In genomic region chr2:51972641-51973409, GRCm38 (mm10) we compare ENCODE assay signal across 8 mouse cellular contexts. TPM values are rescaled to one million over a fixed set of nuclear protein-coding genes. Genes with fewer than 3 reads are reported as not detected.
A peak's percentile ranks its signal among the peaks of the same experiment; 100 is the strongest.
DNase-seq lines count a peak whose midpoint lies in the region; ATAC-seq lines count a peak whose summit lies in the region.

No protein-coding gene starts in this region.

- H3K4me3 ChIP-seq in hindbrain, embryonic 15.5 days, result peak overlapping the region; percentile 54

- DNase-seq in ZHBTc4 (ENCODE audit: low read depth, low spot score), result peak; percentile 48
- peak; percentile 52 for DNase-seq in cerebellum, adult 9-10 months
- DNase-seq in gastrocnemius, adult 18-20 months (ENCODE audit: low spot score), result peak; percentile 34
- peak; percentile 12 to 19 for DNase-seq in left cerebral cortex, adult 18-20 months (ENCODE audit: low spot score in 2 of 2)
- DNase-seq in right cerebral cortex, adult 2 months (ENCODE audit: low spot score in 2 of 2), result peak; percentile 13 to 34
- peak; percentile 64 for DNase-seq in yolk sac, embryonic 10.5 days (ENCODE audit: low spot score)

- H3K27ac ChIP-seq in hindbrain, embryonic 15.5 days (replicated peaks), result no peak overlapping the region; the same call in 1 of the 2 replicates

- WGBS in hindbrain, embryonic 15.5 days, result 3% methylated on average over 40 of the region's 40 CpGs

- no peaks in the 10 kb centered on the region for H3K27me3 ChIP-seq in hindbrain, embryonic 15.5 days

- no peaks in the 10 kb centered on the region for H3K36me3 ChIP-seq in hindbrain, embryonic 15.5 days

- H3K9me3 ChIP-seq in hindbrain, embryonic 15.5 days, result no peaks in the 10 kb centered on the region

- H3K4me2 ChIP-seq in hindbrain, embryonic 15.5 days, result peak overlapping the region; percentile 88

- H3K4me1 ChIP-seq in hindbrain, embryonic 15.5 days (replicated peaks), result 0 out of 2 replicates have a peak, but pooled peaks cover 3% of the 10 kb centered on the region

- H3K9ac ChIP-seq in hindbrain, embryonic 15.5 days, result peak overlapping the region; percentile 53

- peak; percentile 69 for ATAC-seq in hindbrain, embryonic 15.5 days (ENCODE audit: low FRiP score, low read depth)
- ATAC-seq in megakaryocyte, adult 5-6 weeks (ENCODE audit: poor library complexity, severe bottlenecking), result peak; percentile 83

RNA-seq across cellular contexts. Expression of gene Nmi, which starts 0.5 kb away (rescaled TPM):
- total RNA-seq in gastrocnemius, adult 18-20 months (2021), result 1 to 10 TPM; 2.4 to 3.1 TPM
- polyA plus RNA-seq in hindbrain, embryonic 15.5 days (2015; fragmentation: Nextera tagmentation; extraction: Ambion mirVana), result 4.4 and 5.0 TPM in 2 replicates
- 1 to 10 TPM; 2.4 to 3.0 TPM for total RNA-seq in left cerebral cortex, adult 18-20 months (2021)
- 50.0 and 64.0 TPM in 2 replicates for total RNA-seq in megakaryocyte, adult 5-6 weeks (2015)
- total RNA-seq in megakaryocyte, adult 5-6 weeks (2017), result 86.5 and 104 TPM in 2 replicates

RNA-seq across cellular contexts. Expression of gene Rbm43, which starts 37.9 kb away (rescaled TPM):
- 1 to 10 TPM in 1 of 2 experiments, under 1 TPM in 1; 0.75 to 1.5 TPM for total RNA-seq in gastrocnemius, adult 18-20 months (2021)
- polyA plus RNA-seq in hindbrain, embryonic 15.5 days (2015; fragmentation: Nextera tagmentation; extraction: Ambion mirVana), result 7.1 and 7.8 TPM in 2 replicates
- 10 to 100 TPM; 16.7 to 20.3 TPM for total RNA-seq in left cerebral cortex, adult 18-20 months (2021)
- total RNA-seq in megakaryocyte, adult 5-6 weeks (2015), result 56.6 and 63.6 TPM in 2 replicates
- 32.9 and 39.2 TPM in 2 replicates for total RNA-seq in megakaryocyte, adult 5-6 weeks (2017)

Comparison
In these comparisons a context has a peak if more than half of its experiments do, and no peak if none do; other contexts are left out.
1. RNA of gene Nmi, which starts 0.5 kb away (total RNA-seq): 50.0 to 104 TPM in megakaryocyte, adult 5-6 weeks; 2.4 to 3.1 TPM in gastrocnemius, adult 18-20 months and 2.4 to 3.0 TPM in left cerebral cortex, adult 18-20 months; every median in the first group is over 10 times any median in the second.
2. RNA of gene Rbm43, which starts 37.9 kb away (total RNA-seq): 32.9 to 63.6 TPM in megakaryocyte, adult 5-6 weeks and 16.7 to 20.3 TPM in left cerebral cortex, adult 18-20 months; 0.75 to 1.5 TPM in gastrocnemius, adult 18-20 months; every median in the first group is over 4 times any median in the second.
3. Peak in every context shown above with its lines, with median percentiles within 50 percentile points of each other: DNase-seq.